Mouse (Mus musculus) spleen, adult 2 months (tissue): ENCODE results near the gene Decr2. TPM values are rescaled to one million over a fixed set of nuclear protein-coding genes. Genes with fewer than 3 reads are reported as not detected.

Experiments
- DNase-seq, 2 experiments: peaks; one replicate each; pipeline versions ENCODE4 v3.0.0 to v3.0.0-alpha.2; 2012 to 2021; ENCODE audit warnings: low spot score in 2 of 2, low read depth in 1 of 2
- H3K27ac ChIP-seq: fragments of 200-500 bp; 2 replicates; pipeline ENCODE4 v1.5.1; 2012; ENCODE audit warnings: low read length, inconsistent platforms; ENCODE audit not compliant: insufficient read depth
- H3K27me3 ChIP-seq: fragments of 200-500 bp; 2 replicates; pipeline ENCODE4 v1.6.1; 2012; ENCODE audit warnings: mild to moderate bottlenecking, moderate library complexity, low read length, inconsistent platforms; ENCODE audit not compliant: control insufficient read depth, insufficient read depth
- H3K36me3 ChIP-seq: fragments of 200-500 bp; 2 replicates; pipeline ENCODE4 v1.6.1; 2012; ENCODE audit warnings: mild to moderate bottlenecking, low read length, inconsistent platforms; ENCODE audit not compliant: control insufficient read depth, insufficient read depth
- H3K4me1 ChIP-seq: fragments of 200-500 bp; 2 replicates; pipeline ENCODE4 v1.6.1; 2011; ENCODE audit warnings: inconsistent platforms; ENCODE audit not compliant: control insufficient read depth, insufficient read depth, insufficient read length
- H3K4me3 ChIP-seq: fragments of 200-500 bp; 2 replicates; pipeline ENCODE4 v1.5.1; 2011; ENCODE audit warnings: mild to moderate bottlenecking, inconsistent platforms; ENCODE audit not compliant: insufficient read depth, insufficient read length; ENCODE audit errors: extremely low read depth
- CTCF ChIP-seq: fragments of 200-500 bp; IDR thresholded peaks from 2 replicates; pipeline ENCODE4 v1.5.1; 2011; ENCODE audit warnings: mild to moderate bottlenecking, inconsistent platforms; ENCODE audit not compliant: insufficient read depth, insufficient read length, insufficient replicate concordance; ENCODE audit errors: extremely low read depth
- POLR2A ChIP-seq: fragments of 200-500 bp; IDR thresholded peaks from 2 replicates; pipeline ENCODE4 v1.6.1; 2011; ENCODE audit warnings: low read depth, low read length, inconsistent platforms
- WGBS: fragments of 180-500 bp; shearing (Covaris S2); methylation state at CpG from one replicate; pipeline ENCODE4 v1.1.7; 2018; 5-methylcytosine and 5-hydroxymethylcytosine counted together
- polyA plus RNA-seq: library from polyadenylated mRNA; depleted of rRNA; stranded (reverse); fragments of >200 nt; gene quantifications from 2 replicates; pipeline ENCODE4 v1.2.3, GENCODE M21; 2012

The Decr2 gene
- polyA plus RNA-seq, 1 experiment = 5.8 TPM

DNA sequence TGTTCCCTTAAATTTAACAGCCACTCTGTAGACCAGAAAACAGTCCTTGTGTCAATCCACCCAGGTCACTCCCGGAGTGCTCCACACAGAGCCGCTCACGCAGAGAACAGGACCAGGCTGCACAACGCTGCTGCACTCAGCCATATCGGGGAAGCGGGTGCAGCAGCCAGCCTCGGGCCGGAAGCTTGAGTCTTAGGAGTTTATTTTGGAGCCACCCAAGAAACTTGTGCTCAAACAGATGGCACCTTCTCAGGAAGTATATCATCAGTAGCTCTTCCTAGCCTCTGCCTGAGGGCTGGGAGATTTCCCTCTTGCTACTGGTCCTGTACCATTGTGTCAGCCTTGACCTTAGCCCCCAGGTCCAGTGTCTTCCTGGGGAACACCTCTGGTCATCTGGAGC is 32.9 kb downstream of the Decr2 start:
- Histone ChIP-seq H3K27me3 (no peaks in the 10 kb centered on the region), H3K27ac (no peak overlapping the region), H3K4me3 (no peak overlapping the region), H3K36me3 (no peaks in the 10 kb centered on the region), H3K4me1 (no peaks in the 10 kb centered on the region)
- no peak for TF ChIP-seq CTCF
- no peak for TF ChIP-seq POLR2A
- DNase-seq = no peak
- 93% methylated on average over 8 of the region's 8 CpGs for WGBS

DNA sequence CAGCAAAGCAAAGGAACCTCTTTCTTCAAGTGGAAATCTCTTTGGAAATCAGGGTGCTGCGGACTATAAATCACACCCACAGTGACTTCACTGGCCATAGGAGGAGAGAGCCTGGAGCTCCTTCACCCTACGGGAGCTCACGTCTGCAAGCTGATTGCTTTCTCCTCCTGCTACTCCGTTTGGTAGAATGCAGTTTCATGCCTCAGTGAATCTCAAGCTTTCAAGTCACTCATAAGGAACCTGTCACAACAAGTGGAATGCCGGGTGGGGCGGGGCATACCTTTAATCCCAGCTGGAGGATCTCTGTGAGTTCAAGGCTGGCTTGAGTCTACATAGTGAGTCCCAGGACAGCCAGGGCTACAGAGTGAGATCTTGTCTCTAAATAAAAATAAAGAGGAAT is 35.0 kb downstream of the Decr2 start:
- no peak for TF ChIP-seq POLR2A
- no peak for TF ChIP-seq CTCF
- H3K27me3 ChIP-seq = no peaks in the 10 kb centered on the region
- no peaks in the 10 kb centered on the region for H3K4me1 ChIP-seq
- H3K4me3 ChIP-seq = no peak overlapping the region
- 87% methylated on average over 6 of the region's 6 CpGs for WGBS
- H3K27ac ChIP-seq = no peak overlapping the region
- no peaks in the 10 kb centered on the region for H3K36me3 ChIP-seq
- DNase-seq = no peak

DNA sequence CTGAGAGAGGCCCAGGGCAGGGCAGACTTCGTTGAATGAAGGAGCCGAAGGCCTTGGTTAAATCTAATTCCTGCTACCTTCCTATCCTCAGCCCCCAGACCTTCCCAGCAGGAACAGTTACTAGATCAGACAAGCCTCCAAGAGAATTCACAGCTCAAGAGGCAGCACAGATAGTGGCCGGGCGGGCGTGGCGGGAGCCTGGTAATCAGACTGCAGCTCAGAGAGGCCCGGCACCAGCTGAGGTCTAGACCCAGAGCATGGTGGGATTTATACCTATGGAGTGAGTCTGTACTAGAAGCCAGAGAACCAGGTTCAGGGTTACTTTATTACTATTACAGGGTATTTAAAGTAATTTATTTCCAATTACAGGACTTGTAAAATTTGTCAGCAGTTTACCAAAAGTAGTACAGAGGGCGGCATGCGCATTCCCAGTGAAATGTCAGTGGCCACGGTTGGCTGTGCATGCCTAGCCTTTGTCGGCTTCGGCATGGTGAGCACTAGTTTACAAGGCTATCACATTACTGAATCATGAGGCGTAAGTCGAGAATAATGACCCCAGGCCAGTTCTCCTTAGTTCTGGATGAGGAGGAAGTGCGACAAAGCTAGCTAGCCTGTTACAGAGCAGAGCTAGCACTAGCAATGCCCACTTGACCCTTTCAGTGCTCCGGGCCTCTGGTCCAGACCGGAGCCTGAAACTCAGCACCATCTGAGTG is 35.8 kb downstream of the Decr2 start:
- DNase-seq = no peak
- Histone ChIP-seq H3K36me3 (no peaks in the 10 kb centered on the region), H3K4me3 (no peak overlapping the region), H3K27me3 (no peaks in the 10 kb centered on the region), H3K27ac (no peak overlapping the region), H3K4me1 (no peaks in the 10 kb centered on the region)
- TF ChIP-seq POLR2A = no peak
- 89% methylated on average over 17 of the region's 17 CpGs for WGBS

DNA sequence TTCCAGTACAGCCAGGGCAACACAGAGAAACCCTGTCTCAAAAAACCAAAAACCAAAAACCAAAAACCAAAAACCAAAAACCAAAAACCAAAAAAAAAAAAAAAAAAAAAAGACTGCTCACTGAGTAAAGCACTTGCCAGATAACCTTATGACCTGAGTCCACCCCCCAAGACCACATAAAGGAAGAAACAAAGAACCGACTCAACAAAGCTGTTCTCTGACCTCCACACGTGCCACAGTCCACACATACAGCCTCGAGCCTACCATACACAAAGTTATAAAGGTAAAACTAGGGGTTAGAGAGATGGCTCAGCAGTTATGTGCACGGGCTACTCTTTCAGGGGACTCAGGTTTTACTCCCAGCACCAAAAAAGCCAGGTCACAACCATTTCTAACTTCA is 37.4 kb downstream of the Decr2 start:
- Histone ChIP-seq H3K36me3 (no peaks in the 10 kb centered on the region), H3K27me3 (no peaks in the 10 kb centered on the region), H3K4me3 (no peak overlapping the region), H3K4me1 (no peaks in the 10 kb centered on the region), H3K27ac (no peak overlapping the region)
- no peak for DNase-seq
- WGBS = 80% methylated on average over 4 of the region's 4 CpGs
- TF ChIP-seq POLR2A (no peak), CTCF (no peak)

DNA sequence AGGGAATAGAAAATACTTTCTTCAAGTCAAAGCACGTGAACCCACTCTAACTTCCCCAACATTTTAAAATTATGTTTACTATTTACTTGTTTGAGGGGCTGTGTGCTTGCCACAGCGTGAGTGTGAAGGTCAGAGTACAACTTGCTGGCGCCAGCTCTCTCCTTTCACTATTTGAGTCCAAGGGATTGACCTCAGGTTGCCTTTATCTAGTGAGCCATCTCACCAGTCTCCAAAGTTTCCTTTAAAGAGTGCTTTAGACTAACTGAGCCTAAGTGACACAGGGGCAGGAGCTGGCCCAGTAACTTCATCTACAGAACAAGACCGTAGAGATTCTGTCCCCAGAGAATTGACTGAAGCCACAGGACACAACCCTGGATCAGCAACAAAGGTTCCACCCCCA is 38.1 kb downstream of the Decr2 start:
- Histone ChIP-seq H3K4me1 (no peaks in the 10 kb centered on the region), H3K27ac (no peak overlapping the region), H3K36me3 (no peaks in the 10 kb centered on the region), H3K4me3 (no peak overlapping the region), H3K27me3 (no peaks in the 10 kb centered on the region)
- TF ChIP-seq POLR2A (no peak), CTCF (no peak)
- DNase-seq = no peak
- 87% methylated on average over 4 of the region's 4 CpGs for WGBS

DNA sequence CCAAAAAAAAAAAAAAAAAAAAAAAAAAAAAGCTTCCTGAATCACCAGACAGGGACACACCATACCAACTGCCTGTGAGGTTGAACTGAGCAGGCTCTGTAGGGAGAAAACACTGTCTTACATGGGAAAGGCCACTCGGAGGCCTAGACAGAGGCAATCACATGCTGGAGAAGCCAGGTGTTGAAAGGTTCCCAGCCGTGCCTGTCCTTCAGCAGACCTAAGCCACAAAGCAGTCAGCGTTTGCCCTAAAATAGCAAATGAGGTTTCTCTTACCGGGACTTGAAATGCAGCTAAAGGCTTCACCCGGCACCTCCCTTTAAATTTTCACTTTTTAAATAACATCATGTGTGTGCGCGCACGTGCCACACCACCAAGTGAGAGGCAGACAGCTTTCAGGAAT is 42.0 kb downstream of the Decr2 start:
- Histone ChIP-seq H3K27ac (no peak overlapping the region), H3K4me1 (no peaks in the 10 kb centered on the region), H3K36me3 (no peaks in the 10 kb centered on the region), H3K4me3 (no peak overlapping the region), H3K27me3 (no peaks in the 10 kb centered on the region)
- TF ChIP-seq CTCF (no peak), POLR2A (no peak)
- no peak for DNase-seq
- WGBS = 76% methylated on average over 8 of the region's 8 CpGs

DNA sequence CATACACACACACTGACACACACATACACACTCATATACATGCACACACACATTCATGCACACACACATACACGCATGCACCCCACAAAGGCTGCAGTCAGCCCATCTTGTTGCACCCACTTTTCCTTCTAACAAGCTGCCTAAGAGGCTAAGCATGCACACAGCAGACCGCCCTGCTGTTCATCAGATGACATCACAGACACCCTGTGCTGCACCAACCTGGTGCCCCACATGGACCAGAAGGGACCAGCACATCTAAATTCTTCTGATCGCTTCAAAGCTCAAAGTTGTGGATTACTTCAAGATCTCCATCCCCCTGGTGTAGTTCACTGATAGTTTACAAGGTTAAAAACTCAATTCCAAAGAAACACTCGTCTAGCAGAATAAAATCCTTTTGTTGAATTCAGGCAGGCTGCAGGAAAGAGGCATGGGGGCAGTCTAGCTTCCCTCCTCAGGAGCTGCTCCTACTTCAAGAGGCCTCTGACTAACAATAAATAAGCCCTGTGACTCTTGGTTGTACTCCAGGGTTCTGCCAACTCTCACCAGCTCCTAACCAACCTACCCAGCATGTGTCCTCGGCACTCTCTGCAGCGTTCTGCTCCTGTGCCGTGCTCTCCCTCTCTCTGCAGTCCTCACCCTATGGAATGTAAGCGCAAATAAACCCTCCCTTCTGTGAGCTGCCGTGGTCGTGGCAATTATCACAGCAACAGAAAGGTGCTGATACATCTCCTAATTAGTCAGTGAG is 43.7 kb downstream of the Decr2 start:
- no peak overlapping the region for H3K27ac ChIP-seq
- H3K4me3 ChIP-seq = no peak overlapping the region
- DNase-seq = no peak
- H3K36me3 ChIP-seq = no peaks in the 10 kb centered on the region
- TF ChIP-seq POLR2A (no peak), CTCF (no peak)
- WGBS = 85% methylated on average over 10 of the region's 10 CpGs
- no peaks in the 10 kb centered on the region for H3K27me3 ChIP-seq
- no peaks in the 10 kb centered on the region for H3K4me1 ChIP-seq
